Mouse (Mus musculus) layer of hippocampus, adult 9-10 months (tissue): ENCODE data around the gene Iqcd.

ENCODE experiments used
- DNase-seq: peaks from one replicate; pipeline ENCODE4 v3.0.0; 2022; ENCODE audit warnings: low spot score

The Iqcd gene

GRCm38 (mm10) chr5:120603515-120603914, 14.7 kb downstream of the Iqcd start:
- no peak for DNase-seq

- no peak for DNase-seq
Measured at GRCm38 (mm10) chr5:120604839-120605238, 16.0 kb downstream of the Iqcd start.

- DNase-seq: no peak
Measured at GRCm38 (mm10) chr5:120605241-120605661, 16.4 kb downstream of the Iqcd start.

GRCm38 (mm10) chr5:120605688-120606087, 16.9 kb downstream of the Iqcd start:
- DNase-seq: peak; percentile 86

GRCm38 (mm10) chr5:120606590-120607200, 17.9 kb downstream of the Iqcd start:
- no peak for DNase-seq

GRCm38 (mm10) chr5:120607335-120607734, 18.5 kb downstream of the Iqcd start:
- DNase-seq: no peak

GRCm38 (mm10) chr5:120609246-120609775, 20.5 kb downstream of the Iqcd start:
- no peak for DNase-seq

GRCm38 (mm10) chr5:120610906-120611305, 22.1 kb downstream of the Iqcd start:
- DNase-seq: no peak

- DNase-seq: no peak
Measured at GRCm38 (mm10) chr5:120611416-120611815, 22.6 kb downstream of the Iqcd start.

- DNase-seq: peak; percentile 99
Measured at GRCm38 (mm10) chr5:120612442-120612821, 23.6 kb downstream of the Iqcd start, which contains the start of the genes Rita1 and Ddx54. Gene Rita1, minus strand, starts transcription at chr5:120612589. Gene Ddx54, plus strand, starts transcription at chr5:120612739.

GRCm38 (mm10) chr5:120612822-120613604, 24.2 kb downstream of the Iqcd start:
- peak; percentile 100 for DNase-seq

- no peak for DNase-seq
Measured at GRCm38 (mm10) chr5:120615903-120616302, 27.1 kb downstream of the Iqcd start.

GRCm38 (mm10) chr5:120618778-120619177, 30.0 kb downstream of the Iqcd start:
- DNase-seq: no peak

GRCm38 (mm10) chr5:120619201-120619600, 30.4 kb downstream of the Iqcd start:
- DNase-seq: no peak

- DNase-seq: peak; percentile 73
Measured at GRCm38 (mm10) chr5:120620375-120621077, 31.7 kb downstream of the Iqcd start.

- DNase-seq: no peak
Measured at GRCm38 (mm10) chr5:120621078-120621765, 32.4 kb downstream of the Iqcd start.

GRCm38 (mm10) chr5:120621846-120622197, 33.0 kb downstream of the Iqcd start:
- DNase-seq: no peak

GRCm38 (mm10) chr5:120622198-120622851, 33.5 kb downstream of the Iqcd start:
- DNase-seq: no peak

- no peak for DNase-seq
Measured at GRCm38 (mm10) chr5:120624427-120624826, 35.6 kb downstream of the Iqcd start.

GRCm38 (mm10) chr5:120626399-120626798, 37.6 kb downstream of the Iqcd start:
- DNase-seq: no peak

GRCm38 (mm10) chr5:120627515-120628300, 38.9 kb downstream of the Iqcd start:
- no peak for DNase-seq
